Mouse (Mus musculus) ES-E14 (cell line): ENCODE results near the gene Ankrd45. TPM values are rescaled to one million over a fixed set of nuclear protein-coding genes. Genes with fewer than 3 reads are reported as not detected.
"Not testable (repeated sequence)": the region's sequence is repeated elsewhere in the genome, so short reads cannot be mapped to it uniquely, and the experiment has no call there.

Experiments used
- DNase-seq: peaks from one replicate; pipeline ENCODE4 v3.0.0-alpha.2; 2013; ENCODE audit warnings: low read depth, low spot score
- H3K27ac ChIP-seq: 2 replicates; pipeline ENCODE4 v1.5.1; 2012; ENCODE audit warnings: low read depth, mild to moderate bottlenecking, low read length, moderate library complexity, mixed read lengths; ENCODE audit not compliant: poor library complexity, insufficient read depth, severe bottlenecking
- H3K36me3 ChIP-seq: 2 replicates; pipeline ENCODE4 v1.6.1; 2012; ENCODE audit warnings: mild to moderate bottlenecking, low read length, moderate library complexity, mixed read lengths; ENCODE audit not compliant: control insufficient read depth, poor library complexity, insufficient read depth, severe bottlenecking
- H3K4me1 ChIP-seq, 2 experiments: fragments of 150-350 bp in 1 of 2; sonication (generic) in 1 of 2; 2 replicates each; pipeline ENCODE4 v1.6.1; 2012; ENCODE audit warnings: low read length in 2 of 2, mild to moderate bottlenecking in 1 of 2, mixed read lengths in 1 of 2; ENCODE audit not compliant: control insufficient read depth in 2 of 2, insufficient read depth in 2 of 2, poor library complexity in 1 of 2
- H3K4me3 ChIP-seq, 2 experiments: fragments of 150-350 bp in 1 of 2; sonication (generic) in 1 of 2; 2 replicates each; pipeline ENCODE4 v1.5.1; 2012; ENCODE audit warnings: low read length in 2 of 2, low read depth in 1 of 2, mild to moderate bottlenecking in 1 of 2, mixed read lengths in 1 of 2; ENCODE audit not compliant: insufficient read depth in 1 of 2, poor library complexity in 1 of 2, severe bottlenecking in 1 of 2
- H3K9ac ChIP-seq: 2 replicates; pipeline ENCODE4 v1.6.1; 2012; ENCODE audit warnings: low read depth, mild to moderate bottlenecking, low read length, mixed read lengths; ENCODE audit not compliant: poor library complexity, insufficient read depth, severe bottlenecking
- H3K9me3 ChIP-seq: fragments of 150-350 bp; sonication (generic); 2 replicates; pipeline ENCODE4 v1.6.1; 2012; ENCODE audit warnings: low read depth, mild to moderate bottlenecking, low read length; ENCODE audit not compliant: control insufficient read depth, insufficient read depth
- CHD2 ChIP-seq: IDR thresholded peaks from 2 replicates; pipeline ENCODE4 v1.6.1; 2014; ENCODE audit warnings: mild to moderate bottlenecking, low read depth, low read length, inconsistent platforms
- HCFC1 ChIP-seq: IDR thresholded peaks from 2 replicates; pipeline ENCODE4 v1.6.1; 2012; ENCODE audit warnings: low read length, inconsistent platforms, borderline replicate concordance; ENCODE audit not compliant: insufficient read depth
- MAFK ChIP-seq: IDR thresholded peaks from 2 replicates; pipeline ENCODE4 v1.6.1; 2014; ENCODE audit warnings: mild to moderate bottlenecking, low read depth, low read length, inconsistent platforms; ENCODE audit not compliant: insufficient read depth
- ZC3H11A ChIP-seq: IDR thresholded peaks from 2 replicates; pipeline ENCODE4 v1.6.1; 2012; ENCODE audit warnings: low read depth, mild to moderate bottlenecking, inconsistent platforms, low read length, borderline replicate concordance
- ZNF384 ChIP-seq: IDR thresholded peaks from 2 replicates; pipeline ENCODE4 v1.6.1; 2012; ENCODE audit warnings: low read depth, low read length, inconsistent platforms
- in situ Hi-C, 2 experiments: fragments of 600-800 bp; cut with MboI; formaldehyde crosslinking; loops; one replicate each; pipeline ENCODE4 v1.15.1; 2025; ENCODE audit warnings: low sequenced_read_pairs in 2 of 2, inconsistent platforms in 1 of 2; ENCODE audit not compliant: unreplicated experiment in 2 of 2
- total RNA-seq: library from RNA; depleted of rRNA; stranded (reverse); fragments of 300-350 nt; gene quantifications from 2 replicates; pipeline ENCODE4 v1.2.3, GENCODE M21; 2012

The Ankrd45 gene
- total RNA-seq, 1 experiment: 4.2 TPM

DNA sequence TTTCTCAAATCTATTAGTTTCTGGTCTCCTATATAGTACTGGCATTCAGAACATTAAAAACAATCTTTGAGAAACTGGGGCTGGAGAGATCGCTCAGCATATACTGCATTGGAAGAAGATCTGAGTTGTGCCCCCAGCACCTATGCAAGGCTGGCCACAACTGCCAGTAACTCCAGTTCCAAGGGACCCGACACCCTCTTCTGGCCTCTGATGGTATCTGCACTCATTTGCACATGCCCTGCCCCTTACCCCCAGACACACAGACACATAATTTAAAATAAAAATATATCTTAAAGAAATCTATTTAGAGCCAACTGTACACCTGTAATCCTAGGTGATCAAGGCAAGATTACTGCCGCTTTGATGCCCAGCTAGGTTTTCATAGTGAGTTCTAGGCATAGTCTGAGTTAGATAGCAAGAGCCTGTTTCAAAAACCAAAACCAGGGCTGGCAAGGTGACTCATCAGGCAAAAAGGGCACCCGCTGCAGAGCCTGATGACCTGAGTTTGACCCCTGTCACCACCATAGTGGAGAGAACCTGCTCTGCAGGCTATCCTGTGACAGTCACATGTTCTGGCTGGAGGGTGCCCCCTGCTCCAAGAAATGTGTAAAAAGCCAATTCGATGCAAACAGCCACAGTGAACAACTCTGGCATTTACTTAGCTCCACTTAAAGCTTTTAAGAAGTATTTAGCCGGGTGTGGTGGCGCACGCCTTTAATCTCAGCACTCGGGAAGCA, 2.3 kb upstream of the Ankrd45 start:
- no peak for DNase-seq
- Histone ChIP-seq H3K4me1 (no peaks in the 10 kb centered on the region; a peak in 2 of 4 replicates), H3K4me3 (no peak overlapping the region), H3K9me3 (peaks cover 5% of the 10 kb centered on the region; the same call in 1 of the 2 replicates), H3K9ac (no peak overlapping the region), H3K36me3 (0 out of 2 replicates have a peak, but pooled peaks cover 2% of the 10 kb centered on the region), H3K27ac (no peak overlapping the region)
- TF ChIP-seq ZC3H11A (no peak), HCFC1 (no peak), ZNF384 (no peak), MAFK (no peak), CHD2 (no peak)
- in situ Hi-C loops: no loop called here

DNA sequence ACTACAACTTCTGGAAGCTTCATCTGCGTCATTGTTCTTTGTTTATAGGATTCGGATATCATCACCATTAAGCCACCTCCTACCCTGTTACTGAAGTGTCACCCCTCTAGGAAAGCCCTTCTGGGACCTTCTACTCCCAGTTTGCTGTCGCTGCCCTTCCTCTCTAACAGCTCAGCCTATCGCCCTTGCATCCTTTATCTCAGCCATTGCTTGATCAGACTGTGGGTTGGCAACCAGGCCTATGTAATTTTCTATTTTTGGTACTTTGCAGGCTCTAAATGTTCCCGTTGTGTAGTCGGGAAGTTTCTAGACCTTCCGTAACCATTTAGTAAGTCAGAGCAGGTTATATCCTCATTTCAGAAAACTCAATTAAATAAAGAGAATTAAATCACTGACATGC, 725 bp downstream of the Ankrd45 start:
- peaks cover 0 to 2% of the 10 kb centered on the region in 2 experiments; a peak in 2 of 4 replicates for H3K4me1 ChIP-seq
- 0 out of 2 replicates have a peak, but pooled peaks cover 2% of the 10 kb centered on the region for H3K36me3 ChIP-seq
- peak overlapping the region in 1 of 2 experiments; percentile 68; a peak in 1 of 4 replicates for H3K4me3 ChIP-seq
- DNase-seq: no peak
- TF ChIP-seq CHD2: no peak
- no peak for TF ChIP-seq ZC3H11A
- TF ChIP-seq ZNF384: no peak
- TF ChIP-seq MAFK: no peak
- no peak for TF ChIP-seq HCFC1
- in situ Hi-C loops: no loop called here
- H3K9me3 ChIP-seq: peaks cover 5% of the 10 kb centered on the region; the same call in 1 of the 2 replicates
- no peak overlapping the region for H3K9ac ChIP-seq
- H3K27ac ChIP-seq: no peak overlapping the region

DNA sequence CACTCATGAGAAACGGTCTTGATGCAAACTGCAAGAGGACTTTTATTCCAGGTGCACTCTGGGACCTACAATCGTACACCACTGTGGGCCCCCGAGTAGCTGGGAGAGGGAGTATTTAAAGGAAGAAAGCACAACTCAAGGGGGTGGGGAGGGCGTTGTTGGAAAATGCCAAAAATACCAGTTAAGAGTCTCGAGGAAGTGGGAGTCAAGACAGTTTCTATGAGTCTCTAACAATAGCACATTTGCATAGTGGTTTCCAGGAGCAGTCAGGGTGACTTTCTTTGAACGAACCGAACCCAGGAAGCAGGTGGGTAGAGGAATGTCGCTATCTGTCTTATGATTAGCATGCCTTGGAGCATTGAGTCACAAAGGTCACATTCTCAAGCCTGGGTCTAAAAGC, 3.1 kb downstream of the Ankrd45 start:
- in situ Hi-C loops, H3K36me3 ChIP-seq: not testable (repeated sequence)

DNA sequence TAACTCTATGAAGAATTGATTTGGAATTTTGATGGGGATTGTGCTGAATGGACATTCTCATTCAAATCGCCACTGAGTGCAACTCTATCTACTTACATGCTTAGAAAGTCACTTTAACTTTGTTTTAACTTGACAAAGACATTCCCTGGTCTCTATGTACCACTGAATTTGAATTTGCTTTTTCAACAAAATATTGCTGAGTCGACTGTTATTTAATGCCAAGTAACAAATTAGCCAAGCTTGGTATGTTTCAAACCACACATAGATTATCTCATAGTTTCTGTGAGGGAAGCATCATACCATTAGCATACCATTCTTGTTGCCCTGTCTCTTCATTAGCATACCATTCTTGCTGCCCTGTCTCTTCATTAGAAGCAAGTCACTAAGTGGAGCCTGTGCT, 5.4 kb downstream of the Ankrd45 start:
- peaks cover 0 to 7% of the 10 kb centered on the region in 2 experiments; a peak in 2 of 4 replicates for H3K4me1 ChIP-seq
- no peak overlapping the region for H3K4me3 ChIP-seq
- in situ Hi-C loops: no loop called here
- DNase-seq: no peak
- H3K9me3 ChIP-seq: peaks cover 5% of the 10 kb centered on the region; the same call in 1 of the 2 replicates
- H3K36me3 ChIP-seq: peaks cover 3% of the 10 kb centered on the region; the same call in 1 of the 2 replicates
- no peak overlapping the region for H3K9ac ChIP-seq
- 0 out of 2 replicates have a peak overlapping the region, but pooled peaks have one; percentile 40 for H3K27ac ChIP-seq
- TF ChIP-seq HCFC1 (no peak), MAFK (peak; percentile 94)

More for the DNA sequence above, 3.1 kb downstream of the Ankrd45 start:
- H3K9ac ChIP-seq, H3K27ac ChIP-seq, H3K4me1 ChIP-seq, H3K9me3 ChIP-seq, DNase-seq, H3K4me3 ChIP-seq: not testable (repeated sequence)

DNA sequence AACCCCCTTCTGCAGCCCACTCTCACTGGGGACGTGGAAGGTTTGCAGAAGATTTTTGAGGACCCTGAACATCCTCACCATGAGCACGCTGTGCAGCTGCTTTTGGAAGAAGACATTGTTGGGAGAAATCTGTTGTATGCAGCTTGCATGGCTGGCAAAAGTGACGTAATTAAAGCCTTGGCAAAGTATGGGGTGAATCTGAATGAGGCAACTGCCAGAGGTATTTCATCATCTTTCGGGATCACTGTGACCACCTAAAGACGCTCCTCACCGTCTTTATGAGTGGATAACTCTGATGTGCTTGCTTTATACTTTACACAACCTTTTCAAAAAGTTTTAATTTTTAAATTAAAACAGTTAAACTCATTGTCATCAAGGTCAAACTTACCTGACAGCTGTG, 8.6 kb downstream of the Ankrd45 start:
- H3K27ac ChIP-seq: 0 out of 2 replicates have a peak overlapping the region, but pooled peaks have one; percentile 47
- in situ Hi-C loops: no loop called here
- H3K9me3 ChIP-seq: no peaks in the 10 kb centered on the region
- peak overlapping the region; percentile 52; the same call in 1 of the 2 replicates for H3K9ac ChIP-seq
- H3K4me3 ChIP-seq: peak overlapping the region in 1 of 2 experiments; percentile 28; a peak in 1 of 4 replicates
- peaks cover 2% of the 10 kb centered on the region; the same call in 1 of the 2 replicates for H3K36me3 ChIP-seq
- TF ChIP-seq ZNF384 (no peak), CHD2 (no peak), MAFK (no peak), ZC3H11A (no peak), HCFC1 (no peak)
- peaks cover 0 to 7% of the 10 kb centered on the region in 2 experiments; a peak in 2 of 4 replicates for H3K4me1 ChIP-seq
- DNase-seq: no peak
